Mouse (Mus musculus): ENCODE data around the gene Nr1i2.
"Not testable (repeated sequence)": the region's sequence is repeated elsewhere in the genome, so short reads cannot be mapped to it uniquely, and the experiment has no call there.

Gene Nr1i2

DNA sequence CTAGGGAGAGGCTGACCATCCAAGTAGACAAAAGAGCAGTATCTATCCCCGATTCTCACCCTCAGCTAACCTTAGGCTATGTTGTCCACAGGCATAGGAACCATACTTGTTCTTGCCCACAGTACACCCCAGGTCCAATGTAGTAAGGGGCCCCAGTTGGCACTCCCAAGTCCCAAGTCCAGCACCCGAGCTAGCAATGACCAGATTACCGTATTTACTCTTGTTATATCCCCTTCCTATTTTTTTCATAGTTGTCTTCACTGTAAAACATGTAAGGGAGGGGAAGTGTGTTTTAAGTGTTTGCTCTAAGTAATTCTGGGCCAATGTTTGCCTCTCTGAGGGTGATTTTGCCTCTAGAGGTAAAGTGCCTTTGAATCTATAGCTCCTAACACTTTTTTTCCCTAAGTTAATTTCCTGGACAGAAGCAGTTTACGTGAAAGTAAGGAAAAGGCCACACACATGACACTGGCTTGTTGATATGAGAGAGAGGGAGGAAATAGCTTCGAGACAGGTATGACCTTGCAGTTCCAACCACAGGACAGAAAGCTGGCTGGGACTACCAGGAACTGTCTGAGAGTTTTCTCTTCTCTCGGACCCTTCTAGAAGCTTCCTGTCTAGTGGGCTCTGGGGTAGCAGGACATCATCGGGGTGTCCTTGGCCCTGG, at the start of gene Nr1i2:
Gene Nr1i2, minus strand, starts transcription at position 140 of the 664 bp plus-strand sequence.
- DNase-seq (ENCODE audit: low read depth, low spot score): no peak

DNA sequence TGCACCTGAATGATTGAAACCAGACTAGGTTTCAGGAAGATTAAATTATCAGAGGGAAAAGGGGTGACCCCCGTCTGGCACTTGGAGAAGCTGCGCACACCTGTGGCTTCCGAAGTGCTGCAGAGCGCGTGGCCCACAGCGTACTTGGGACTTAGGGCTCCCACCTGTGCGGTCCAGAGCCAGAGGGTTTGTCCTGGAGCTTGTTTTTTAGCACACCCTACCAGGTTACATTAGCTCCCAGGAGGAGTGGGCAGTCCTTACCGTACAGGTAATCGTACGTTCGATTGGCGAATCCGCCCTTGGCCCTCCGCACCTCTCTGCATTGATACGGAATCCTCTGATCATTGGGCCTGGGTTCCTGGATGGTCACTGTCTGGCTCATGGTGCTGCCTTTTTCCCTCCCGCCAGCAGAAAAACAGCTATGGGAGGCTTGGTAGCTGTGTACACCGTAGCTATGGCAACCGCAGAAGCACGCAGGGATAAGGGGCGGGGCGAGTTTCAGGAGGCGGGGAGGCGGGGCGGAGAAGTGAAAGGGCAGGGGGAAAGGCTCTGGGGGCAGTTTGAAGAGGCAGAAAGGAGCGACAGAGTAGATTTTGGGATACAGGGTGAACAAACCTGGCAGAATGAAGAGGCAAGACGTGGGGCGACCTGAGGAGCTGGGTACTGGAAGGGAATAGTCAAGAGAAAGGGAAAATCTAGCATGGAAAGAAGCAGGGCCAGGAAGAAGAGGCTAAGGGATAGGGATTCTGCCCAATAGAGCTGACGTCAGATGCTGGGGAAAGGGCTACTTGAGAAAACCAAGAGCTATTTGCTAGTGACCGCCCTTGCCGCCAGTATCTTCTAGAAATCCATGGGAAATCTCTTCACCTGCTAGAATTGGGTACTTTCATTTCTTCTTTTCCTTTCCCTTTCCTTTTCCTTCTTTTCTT, 47.0 kb upstream of the Nr1i2 start, which contains the start of gene Maats1:
Gene Maats1, minus strand, starts transcription at position 748 of the 929 bp plus-strand sequence.
- DNase-seq (ENCODE audit: low read depth, low spot score): peak; percentile 62

DNA sequence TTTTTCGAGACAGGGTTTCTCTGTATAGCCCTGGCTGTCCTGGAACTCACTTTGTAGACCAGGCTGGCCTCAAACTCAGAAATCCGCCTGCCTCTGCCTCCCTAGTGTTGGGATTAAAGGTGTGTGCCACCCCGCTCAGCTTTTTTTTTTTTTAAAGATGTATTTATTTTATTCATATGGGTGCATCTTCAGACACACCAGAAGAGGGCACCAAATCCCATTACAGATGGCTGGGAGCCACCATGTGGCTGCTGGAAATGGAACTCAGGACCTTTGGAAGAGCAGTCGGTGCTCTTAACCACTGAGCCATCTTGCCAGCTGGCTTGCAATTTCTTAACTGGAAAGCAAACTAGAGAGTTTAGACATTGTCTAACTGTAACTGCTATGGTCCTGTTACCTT, 43.5 kb upstream of the Nr1i2 start:
- DNase-seq (ENCODE audit: low read depth, low spot score): not testable (repeated sequence)

DNA sequence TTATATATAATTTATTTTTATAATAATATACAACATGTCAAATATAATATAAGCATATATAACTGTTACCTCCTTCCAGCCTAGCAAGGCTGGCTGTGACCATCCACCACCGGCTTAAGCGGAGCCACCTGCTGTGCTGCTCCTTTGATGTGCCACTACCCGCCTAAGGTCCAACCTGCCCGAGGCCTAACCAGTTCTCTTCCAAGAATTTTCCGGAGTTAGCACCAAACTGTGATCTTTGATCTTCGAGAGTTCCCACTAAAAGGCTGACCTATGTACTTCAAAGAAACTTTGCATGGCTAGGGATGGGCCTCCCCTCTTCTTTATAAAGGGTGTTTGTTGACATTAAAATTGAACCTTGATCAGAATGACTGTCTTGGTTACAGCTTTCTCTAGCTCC, 39.8 kb upstream of the Nr1i2 start:
- DNase-seq (ENCODE audit: low read depth, low spot score): no peak

DNA sequence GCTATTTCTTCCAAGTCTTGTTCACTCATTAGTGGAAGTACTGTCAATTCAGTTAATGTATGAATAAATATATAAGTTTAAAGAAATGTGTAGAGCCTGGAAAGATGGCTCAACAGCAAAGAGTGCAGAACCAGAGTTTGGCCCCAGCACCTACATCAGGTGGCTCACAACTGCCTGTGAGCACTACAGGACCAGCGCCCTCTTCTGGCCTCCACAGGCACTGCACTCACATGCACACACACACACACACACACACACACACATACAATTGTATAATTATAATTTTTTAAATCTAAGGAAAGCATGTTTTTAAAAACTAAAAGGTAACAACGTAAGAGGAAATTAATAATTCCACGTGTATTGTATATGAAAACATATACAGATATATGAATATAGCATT, 34.7 kb upstream of the Nr1i2 start:
- no peak for DNase-seq (ENCODE audit: low read depth, low spot score)

DNA sequence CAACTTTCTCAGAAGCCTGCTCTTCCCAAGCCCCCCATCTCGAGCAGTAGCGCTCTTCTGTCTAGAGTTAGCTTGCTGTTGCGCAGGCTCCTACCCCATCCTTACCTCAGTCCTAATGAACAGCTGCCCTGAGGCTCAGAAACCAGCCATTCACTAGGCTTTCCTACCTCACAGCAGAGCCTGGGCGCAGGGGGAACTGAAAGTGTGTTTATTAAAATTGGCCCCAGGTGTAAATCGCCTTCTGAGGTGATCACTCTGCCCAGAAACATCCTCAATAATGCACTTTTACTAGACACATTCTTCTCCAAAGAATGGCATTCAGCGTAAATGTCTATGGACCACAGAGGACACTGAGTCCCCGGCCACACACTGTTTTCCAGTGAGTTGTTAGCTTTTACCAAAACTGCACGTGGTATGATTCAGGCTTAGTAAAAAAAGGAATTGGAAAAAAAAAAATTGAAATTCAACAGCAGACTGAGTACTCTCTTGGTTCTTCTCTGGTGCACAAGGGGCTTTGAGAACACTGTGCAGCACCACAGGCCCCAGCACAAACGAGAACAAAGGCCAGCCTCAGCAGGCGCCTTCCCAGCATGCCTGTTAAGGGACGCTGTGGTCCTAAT, 32.3 kb upstream of the Nr1i2 start:
- no peak for DNase-seq (ENCODE audit: low read depth, low spot score)

DNA sequence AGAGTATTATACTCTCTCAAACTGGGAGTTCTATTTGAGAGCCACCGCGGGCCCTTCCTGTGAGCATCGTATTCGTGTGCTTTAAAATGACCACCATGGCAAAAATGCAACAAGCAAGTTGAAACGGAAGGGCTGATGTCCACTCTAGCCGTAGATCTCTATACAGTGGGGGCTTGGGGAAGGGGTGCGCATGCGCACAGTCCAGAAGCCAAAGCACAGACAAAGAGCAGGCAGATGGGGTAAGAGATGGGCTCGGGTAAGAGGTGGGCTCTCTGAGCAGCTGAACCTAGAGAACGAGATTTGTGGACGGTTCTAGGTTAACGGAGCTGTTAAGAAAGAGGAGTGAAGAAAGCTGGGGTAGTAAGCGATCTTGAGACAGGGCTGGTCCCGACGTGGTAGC, 29.7 kb upstream of the Nr1i2 start:
- no peak for DNase-seq (ENCODE audit: low read depth, low spot score)

DNA sequence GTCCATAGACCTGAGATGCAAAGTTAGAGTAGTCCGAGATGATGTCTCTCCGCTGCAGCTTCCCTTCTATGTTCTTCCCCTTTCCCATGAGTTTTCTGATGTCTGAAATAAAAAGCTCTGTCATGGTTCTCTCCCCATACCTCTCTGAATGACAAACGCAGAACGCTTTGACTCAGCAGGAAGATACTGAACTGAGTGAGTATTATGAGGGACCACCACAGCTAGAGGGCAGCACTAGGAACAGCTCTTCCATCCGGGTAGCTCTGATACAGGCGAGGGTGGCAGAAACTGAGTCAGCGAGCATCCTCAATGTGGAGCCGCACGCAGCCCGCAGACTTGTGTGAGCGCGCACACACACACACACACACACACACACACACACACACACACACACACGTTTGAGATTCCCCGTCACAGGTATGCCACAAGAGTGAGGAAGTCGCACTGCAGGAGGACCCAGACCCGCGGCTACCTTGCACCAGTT, 26.9 kb upstream of the Nr1i2 start:
- peak; percentile 60 for DNase-seq (ENCODE audit: low read depth, low spot score)

DNA sequence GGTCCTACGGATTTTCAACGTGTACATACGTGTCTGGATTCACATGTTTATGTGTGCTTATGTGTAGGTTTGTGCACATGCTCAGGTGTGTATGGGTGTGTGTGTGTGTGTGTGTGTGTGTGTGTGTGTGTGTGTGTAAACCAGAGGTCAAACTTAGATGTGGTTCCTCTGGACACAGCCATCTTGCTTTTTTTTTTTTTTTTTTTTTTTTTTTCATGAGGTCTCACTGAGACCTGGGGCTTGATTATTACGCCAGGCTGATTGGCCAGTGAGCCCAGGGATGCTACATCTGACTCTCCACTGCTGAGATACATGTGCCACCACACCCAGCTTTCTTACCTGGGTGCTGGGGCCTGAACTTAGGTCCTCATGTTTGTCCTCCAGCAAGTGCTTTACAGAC, 24.5 kb upstream of the Nr1i2 start:
- DNase-seq (ENCODE audit: low read depth, low spot score): no peak

DNA sequence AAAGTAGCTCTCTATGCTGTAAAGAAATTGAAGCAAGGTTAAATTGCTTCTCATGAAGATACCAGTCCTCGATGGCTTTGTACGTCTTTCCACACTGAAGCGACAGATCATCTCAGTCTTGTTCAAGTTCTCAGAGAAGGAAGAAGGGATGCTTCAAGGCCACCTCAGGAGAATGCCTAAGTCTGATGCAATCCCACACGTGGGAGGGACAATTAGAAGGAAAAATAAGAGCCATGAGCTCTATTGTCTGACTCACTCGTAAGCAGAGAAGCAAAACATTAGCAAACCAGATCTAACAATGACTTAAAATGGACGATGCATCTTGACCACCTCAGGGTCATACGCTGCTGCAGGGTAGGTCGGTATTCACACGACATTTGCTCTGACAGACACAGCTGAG, 23.9 kb upstream of the Nr1i2 start:
- no peak for DNase-seq (ENCODE audit: low read depth, low spot score)

DNA sequence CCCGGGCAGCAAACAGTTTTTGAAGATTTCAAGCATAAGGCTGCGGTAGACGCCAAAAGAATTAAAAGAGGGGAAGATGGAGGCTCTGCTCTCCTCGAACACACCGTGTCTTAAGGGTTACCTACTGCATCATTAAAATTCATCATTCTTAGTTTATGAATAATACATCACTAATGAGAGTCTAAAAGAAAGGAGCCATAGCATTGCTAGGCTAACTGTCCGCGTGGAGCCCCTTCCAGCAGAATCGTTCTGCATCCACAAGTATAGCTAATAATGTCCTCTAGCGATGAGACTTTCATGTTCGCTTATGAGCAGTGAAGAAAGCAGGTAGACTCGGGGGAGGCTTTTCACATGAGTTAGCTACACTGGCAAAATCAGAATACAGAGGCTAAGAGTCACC, 13.6 kb upstream of the Nr1i2 start:
- DNase-seq (ENCODE audit: low read depth, low spot score): no peak

DNA sequence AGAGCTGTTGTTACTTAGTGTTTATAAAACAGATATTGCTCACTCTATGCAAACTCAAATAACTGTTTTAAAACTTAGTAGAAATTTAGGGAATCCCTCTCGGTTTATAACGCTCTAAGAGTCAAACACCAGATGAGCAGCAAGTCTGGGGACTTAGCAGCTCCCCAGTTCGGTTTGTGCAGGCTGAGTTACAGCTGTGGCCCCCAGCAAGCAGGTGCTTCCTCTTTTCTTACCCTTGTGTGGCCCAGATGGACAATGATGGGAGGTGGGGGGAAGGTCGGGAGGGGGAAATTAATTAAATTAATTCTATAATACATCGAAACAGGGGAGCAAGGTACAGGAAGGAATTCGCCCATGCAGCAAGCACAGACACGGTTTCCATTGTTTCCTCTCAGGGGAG, 13.0 kb upstream of the Nr1i2 start:
- DNase-seq (ENCODE audit: low read depth, low spot score): no peak

DNA sequence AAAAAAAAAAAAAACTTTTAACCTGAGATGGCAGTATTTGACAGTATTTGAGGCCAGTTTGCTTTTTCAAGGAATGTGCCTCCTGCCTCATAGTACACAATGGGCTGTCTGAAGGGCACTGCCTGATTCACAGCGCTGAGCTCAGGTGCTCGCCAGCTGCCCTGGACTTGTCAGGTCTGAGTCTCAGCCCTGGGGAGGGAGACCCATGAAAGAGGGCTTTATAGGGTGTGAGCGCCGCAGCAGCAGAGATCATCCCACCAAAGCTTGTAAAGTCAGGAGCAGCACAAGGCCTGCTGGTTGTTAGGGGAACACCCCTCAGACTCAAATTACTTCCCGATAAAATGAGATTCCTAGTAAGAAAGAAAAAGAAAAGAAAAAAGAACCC, 12.6 kb upstream of the Nr1i2 start:
- DNase-seq (ENCODE audit: low read depth, low spot score): no peak

DNA sequence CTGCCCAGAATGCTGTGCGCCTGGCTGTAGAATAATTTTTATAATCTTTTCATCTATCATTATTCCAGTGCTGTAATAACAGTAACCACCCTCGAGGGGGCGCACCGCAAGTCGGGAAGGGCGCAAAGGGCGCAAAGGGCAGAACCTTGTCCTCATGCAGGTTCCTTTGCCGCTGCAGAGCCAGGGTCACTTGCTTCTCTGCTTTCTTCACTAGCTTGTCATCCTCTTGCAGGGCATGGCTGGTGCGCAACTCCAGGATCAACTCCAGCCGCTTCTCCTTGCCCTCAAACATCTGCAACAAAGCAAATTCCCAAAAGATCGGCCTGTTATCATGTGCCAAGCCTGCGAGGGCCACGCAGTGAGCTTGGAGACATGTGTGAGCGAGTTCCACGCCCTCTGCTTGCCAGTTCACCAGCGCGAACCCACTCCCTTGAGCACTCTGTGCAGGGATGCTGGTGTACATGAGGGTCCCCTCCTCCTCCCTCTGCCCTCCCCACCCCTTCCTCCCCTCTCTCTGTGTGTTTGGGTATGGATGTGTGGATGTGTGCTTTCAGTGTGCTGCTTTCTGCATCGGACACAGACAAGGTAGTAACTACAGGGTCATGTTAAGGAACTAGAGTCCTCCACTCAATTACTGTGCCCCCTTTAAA, 12.1 kb upstream of the Nr1i2 start:
- DNase-seq (ENCODE audit: low read depth, low spot score): peak; percentile 6

DNA sequence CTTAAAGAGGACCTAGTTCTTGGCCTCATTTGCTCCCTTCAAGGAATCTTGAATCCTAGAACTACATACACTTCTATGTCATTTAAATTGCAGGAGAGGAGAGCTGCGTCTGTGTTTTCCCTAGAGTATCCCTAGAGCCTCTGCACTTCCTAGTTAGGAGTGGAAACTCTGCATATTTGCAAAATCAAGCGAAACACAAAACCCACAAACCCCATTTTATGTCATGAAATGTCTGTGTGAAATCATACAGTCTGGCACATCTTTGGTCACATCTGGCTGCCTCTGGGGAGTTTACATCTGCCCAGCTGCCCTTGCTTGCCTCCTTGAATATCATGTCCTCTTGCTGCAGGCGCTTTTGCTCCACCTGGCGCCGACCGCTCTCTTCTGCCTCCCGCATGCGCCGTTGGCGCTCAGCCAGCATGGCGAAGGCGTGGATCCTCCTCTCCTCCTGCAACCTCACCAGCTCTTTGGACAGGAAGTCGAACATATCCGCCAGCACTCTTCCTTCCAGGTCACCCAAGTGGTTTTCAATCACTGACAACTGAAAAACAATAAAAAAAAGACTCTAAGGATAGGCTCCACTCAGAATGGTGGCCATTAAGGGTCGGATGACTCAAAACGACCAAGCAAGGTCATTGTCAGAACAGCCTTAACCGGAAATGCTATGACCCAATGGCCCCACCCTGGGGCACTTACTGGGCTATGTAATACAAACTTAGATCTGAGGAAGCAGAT, 10.0 kb upstream of the Nr1i2 start:
- no peak for DNase-seq (ENCODE audit: low read depth, low spot score)

DNA sequence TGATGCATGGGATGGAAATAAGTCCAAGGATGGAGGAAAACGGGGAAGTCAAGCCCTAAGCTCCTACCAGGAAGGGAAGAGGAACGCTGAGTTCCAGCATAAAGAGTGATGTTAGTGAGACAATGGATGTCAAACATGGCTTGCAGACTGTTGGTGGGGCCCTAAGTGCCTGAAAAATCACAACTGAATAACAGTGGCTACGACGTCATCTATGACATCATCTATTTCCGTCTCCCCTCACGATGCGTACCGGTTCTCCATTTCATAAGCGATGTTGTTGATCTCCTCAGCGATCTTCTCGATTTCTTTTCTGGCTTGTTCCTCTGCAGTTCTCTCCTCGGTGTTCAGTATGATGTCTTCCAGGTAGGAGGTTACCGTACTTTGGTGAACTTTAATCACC, 7.7 kb upstream of the Nr1i2 start:
- DNase-seq (ENCODE audit: low read depth, low spot score): no peak

DNA sequence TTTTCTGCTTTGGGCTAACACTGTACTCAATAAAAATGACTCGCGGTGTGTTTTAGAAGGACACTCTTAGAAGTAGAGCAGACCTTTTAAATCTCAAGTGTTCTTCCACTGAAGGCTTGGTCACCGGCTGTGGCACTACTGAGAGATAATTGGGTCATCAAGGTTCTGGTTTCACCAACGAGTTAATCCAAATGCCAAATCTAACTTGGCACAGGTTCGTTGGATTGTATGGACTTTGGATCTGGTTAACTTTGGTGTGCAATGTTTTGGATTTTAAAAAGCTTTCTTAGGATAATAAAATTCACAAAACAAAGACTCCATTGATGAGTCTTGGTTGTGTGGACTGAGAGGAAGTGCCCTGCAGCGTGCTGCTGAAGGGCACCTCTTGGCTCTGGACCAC, 3.8 kb upstream of the Nr1i2 start:
- no peak for DNase-seq (ENCODE audit: low read depth, low spot score)

DNA sequence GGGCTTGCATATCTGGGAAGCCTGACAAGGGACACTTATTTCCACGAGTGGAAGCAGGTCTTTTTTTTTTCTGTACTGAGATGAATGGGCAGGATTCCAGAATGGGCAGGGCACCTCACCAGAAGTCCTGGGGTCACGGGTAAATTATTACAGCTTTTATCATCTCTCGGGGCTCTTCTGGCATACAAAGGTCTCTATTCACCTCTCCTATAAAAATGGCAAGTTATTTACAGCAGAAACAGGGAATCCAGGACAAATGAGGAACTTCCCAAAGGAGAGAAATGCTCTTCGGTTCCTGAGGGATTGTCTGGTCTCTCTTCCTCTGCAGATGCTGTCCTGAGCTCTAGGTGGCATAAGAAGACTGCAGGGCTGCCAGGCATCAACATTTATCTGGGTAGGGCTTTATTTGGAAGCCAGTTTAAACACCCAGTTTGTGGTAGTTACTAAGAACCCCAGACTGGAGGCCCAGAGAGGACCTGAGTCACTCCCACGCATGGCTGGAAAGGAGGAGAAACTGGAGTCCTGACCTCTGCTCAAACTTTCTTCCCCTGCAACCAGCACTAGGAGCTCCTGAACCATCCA, 816 bp upstream of the Nr1i2 start:
- DNase-seq (ENCODE audit: low read depth, low spot score): no peak

DNA sequence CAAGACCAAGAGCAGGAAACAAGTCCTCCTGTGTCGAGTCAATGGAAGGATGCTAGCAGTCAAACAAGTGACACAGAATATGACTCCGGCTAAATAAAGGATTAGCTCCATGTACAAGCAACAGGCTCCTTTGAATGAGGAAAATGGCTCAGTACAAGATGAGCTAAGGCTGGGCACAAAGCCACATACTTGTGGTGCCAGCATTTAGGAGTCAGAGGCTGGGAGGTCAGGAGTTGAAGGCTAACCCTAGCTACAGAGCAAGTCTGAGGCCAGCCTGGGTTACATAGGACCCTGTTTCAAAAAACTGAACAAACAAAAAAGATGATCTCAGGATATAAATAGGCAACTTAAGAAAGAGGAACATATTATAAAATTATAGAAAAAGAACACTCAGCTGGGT, 4.5 kb downstream of the Nr1i2 start:
- DNase-seq (ENCODE audit: low read depth, low spot score): no peak

DNA sequence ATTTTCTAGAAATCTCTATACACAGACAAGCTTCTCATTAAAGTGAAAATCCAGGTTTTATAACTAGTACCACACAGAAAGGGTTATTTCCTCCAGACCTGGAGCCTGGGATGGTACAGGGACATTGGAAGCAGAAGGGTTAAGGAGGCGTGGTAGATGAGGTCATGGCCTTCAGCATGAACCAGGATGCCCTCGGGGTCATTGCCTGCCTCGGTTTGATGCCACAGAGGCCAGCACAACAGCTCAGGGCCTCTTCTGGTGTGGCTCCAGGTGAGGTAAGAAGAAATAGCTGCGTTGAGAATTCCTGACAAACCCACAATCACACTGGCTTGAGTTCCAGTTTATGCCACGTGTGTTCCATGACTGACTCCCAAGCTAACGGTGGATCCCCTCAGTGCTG, 5.8 kb downstream of the Nr1i2 start:
- DNase-seq (ENCODE audit: low read depth, low spot score): no peak

DNA sequence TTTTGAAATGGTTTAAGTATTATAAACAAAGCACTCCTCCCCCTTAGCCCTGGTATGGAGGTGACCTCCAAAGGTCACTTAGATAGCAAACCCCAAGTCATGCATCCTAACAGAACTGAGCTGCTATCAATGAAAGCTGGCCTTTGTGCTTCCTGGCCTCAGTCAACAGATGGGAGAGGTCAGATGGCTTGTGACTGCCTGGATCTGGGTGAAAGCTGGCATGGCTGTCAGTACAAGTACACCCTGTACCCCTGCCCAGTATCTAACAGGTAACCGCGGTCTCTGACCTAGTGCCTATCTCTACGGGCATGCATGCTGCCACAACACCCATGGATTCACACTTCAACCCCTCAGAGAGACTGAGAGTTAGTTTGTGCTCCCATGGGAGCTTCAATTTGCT, 6.9 kb downstream of the Nr1i2 start:
- DNase-seq (ENCODE audit: low read depth, low spot score): no peak
